Mouse (Mus musculus): ENCODE results near the gene Ppp1r37. TPM values are rescaled to one million over a fixed set of nuclear protein-coding genes. Genes with fewer than 3 reads are reported as not detected.

Gene Ppp1r37
- polyA plus RNA-seq, 1 experiment from 2014 or later, result 5.8 TPM

DNA sequence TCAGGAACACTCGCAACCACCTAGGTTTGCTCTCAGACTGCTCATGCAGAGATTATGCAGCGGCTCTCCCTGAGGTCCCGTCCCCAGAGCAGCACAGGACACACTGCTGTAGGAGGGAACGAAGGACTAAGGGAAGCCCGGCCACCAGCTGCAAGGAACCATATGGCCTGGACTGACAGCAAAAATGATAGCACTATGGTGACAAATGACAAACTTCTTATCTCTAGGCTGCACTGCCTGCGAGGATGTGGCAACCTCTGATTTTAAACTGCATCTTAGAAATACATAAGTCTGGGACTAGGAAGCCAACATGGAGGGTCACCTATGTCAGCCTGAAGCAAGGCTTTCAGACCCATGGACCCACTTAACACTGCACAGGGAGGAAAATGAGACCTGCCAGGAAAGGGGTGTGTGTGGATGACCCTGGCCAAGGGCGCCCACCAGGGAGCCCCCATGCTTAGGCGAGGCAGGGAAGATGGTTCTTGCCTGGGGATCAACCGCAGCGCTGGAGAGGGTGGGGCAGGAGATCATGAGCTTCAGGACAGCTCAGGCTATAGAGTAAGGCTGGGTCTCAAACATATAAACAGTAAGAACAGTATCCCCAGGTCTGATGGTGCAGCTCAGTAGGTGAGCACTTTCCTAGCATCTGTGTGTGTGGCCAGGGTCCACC, 30.3 kb upstream of the Ppp1r37 start:
- H3K9me3 ChIP-seq (ENCODE audit: control insufficient read depth, low read length), result no peaks in the 10 kb centered on the region
- no peak overlapping the region for H3K27ac ChIP-seq (ENCODE audit: low read depth, low read length)
- no peaks in the 10 kb centered on the region for H3K27me3 ChIP-seq (ENCODE audit: control insufficient read depth, insufficient read depth, low read length)
- DNase-seq (ENCODE audit: low spot score), result no peak
- WGBS, result 91% methylated on average over 10 of the region's 10 CpGs
- H3K4me2 ChIP-seq (replicated peaks; ENCODE audit: low read depth, low read length), result no peak overlapping the region
- no peak overlapping the region for H3K4me3 ChIP-seq (ENCODE audit: low read depth, low read length)
- H3K4me1 ChIP-seq (replicated peaks; ENCODE audit: control insufficient read depth, insufficient read depth, low read length), result no peaks in the 10 kb centered on the region
- peaks cover 20% of the 10 kb centered on the region; the same call in 1 of the 2 replicates for H3K36me3 ChIP-seq (ENCODE audit: control insufficient read depth, insufficient read depth, low read length)
- ATAC-seq (ENCODE audit: low FRiP score), result no peak
- no peak overlapping the region for H3K9ac ChIP-seq (ENCODE audit: low read depth, low read length)

DNA sequence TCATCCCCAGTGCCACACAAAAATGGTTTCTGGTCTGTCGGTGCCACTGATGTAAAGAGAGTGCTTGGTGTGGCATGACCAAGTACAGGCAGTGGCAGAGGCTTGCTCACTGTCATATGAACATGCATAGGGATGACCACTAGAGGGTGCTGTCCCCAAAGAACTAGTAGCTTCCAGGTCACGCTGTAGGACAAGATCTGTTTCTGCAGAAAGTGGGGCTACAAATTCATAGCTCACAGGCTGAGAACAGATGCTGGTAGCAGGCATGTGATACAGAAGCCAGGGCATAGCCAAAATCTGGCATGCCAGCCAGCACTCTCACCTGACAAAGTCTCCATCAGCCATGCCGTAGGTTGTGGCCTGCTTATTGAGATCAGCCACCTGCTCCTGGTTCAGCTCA, 27.0 kb upstream of the Ppp1r37 start:
- peaks cover 35% of the 10 kb centered on the region for H3K36me3 ChIP-seq (ENCODE audit: control insufficient read depth, insufficient read depth, low read length)
- no peak overlapping the region for H3K9ac ChIP-seq (ENCODE audit: low read depth, low read length)
- no peaks in the 10 kb centered on the region for H3K27me3 ChIP-seq (ENCODE audit: control insufficient read depth, insufficient read depth, low read length)
- 66% methylated on average over 3 of the region's 3 CpGs for WGBS
- no peak overlapping the region for H3K4me3 ChIP-seq (ENCODE audit: low read depth, low read length)
- no peaks in the 10 kb centered on the region for H3K9me3 ChIP-seq (ENCODE audit: control insufficient read depth, low read length)
- no peak overlapping the region for H3K4me2 ChIP-seq (replicated peaks; ENCODE audit: low read depth, low read length)
- H3K4me1 ChIP-seq (replicated peaks; ENCODE audit: control insufficient read depth, insufficient read depth, low read length), result no peaks in the 10 kb centered on the region
- ATAC-seq (ENCODE audit: low FRiP score), result peak; percentile 34; the same call in 1 of the 2 replicates
- peak; percentile 81 for DNase-seq (ENCODE audit: low spot score)
- H3K27ac ChIP-seq (ENCODE audit: low read depth, low read length), result no peak overlapping the region

GRCm38 (mm10) chr7:19589207-19589606, 26.3 kb upstream of the Ppp1r37 start:
- H3K4me1 ChIP-seq (replicated peaks; ENCODE audit: control insufficient read depth, insufficient read depth, low read length), result no peaks in the 10 kb centered on the region
- ATAC-seq (ENCODE audit: low FRiP score), result peak; percentile 2; the same call in 1 of the 2 replicates
- H3K9ac ChIP-seq (ENCODE audit: low read depth, low read length), result no peak overlapping the region
- H3K4me3 ChIP-seq (ENCODE audit: low read depth, low read length), result no peak overlapping the region
- no peaks in the 10 kb centered on the region for H3K27me3 ChIP-seq (ENCODE audit: control insufficient read depth, insufficient read depth, low read length)
- DNase-seq (ENCODE audit: low spot score), result peak; percentile 68
- H3K4me2 ChIP-seq (replicated peaks; ENCODE audit: low read depth, low read length), result no peak overlapping the region
- WGBS, result 74% methylated on average over 3 of the region's 3 CpGs
- no peak overlapping the region for H3K27ac ChIP-seq (ENCODE audit: low read depth, low read length)
- H3K36me3 ChIP-seq (ENCODE audit: control insufficient read depth, insufficient read depth, low read length), result peaks cover 41% of the 10 kb centered on the region
- H3K9me3 ChIP-seq (ENCODE audit: control insufficient read depth, low read length), result no peaks in the 10 kb centered on the region

- ATAC-seq (ENCODE audit: low FRiP score) (no peak), DNase-seq (ENCODE audit: low spot score) (no peak)
- Histone ChIP-seq H3K4me1 (replicated peaks; ENCODE audit: control insufficient read depth, insufficient read depth, low read length) (no peaks in the 10 kb centered on the region), H3K4me2 (replicated peaks; ENCODE audit: low read depth, low read length) (no peak overlapping the region), H3K9me3 (ENCODE audit: control insufficient read depth, low read length) (no peaks in the 10 kb centered on the region), H3K4me3 (ENCODE audit: low read depth, low read length) (no peak overlapping the region), H3K27me3 (ENCODE audit: control insufficient read depth, insufficient read depth, low read length) (no peaks in the 10 kb centered on the region), H3K9ac (ENCODE audit: low read depth, low read length) (no peak overlapping the region), H3K36me3 (ENCODE audit: control insufficient read depth, insufficient read depth, low read length) (peaks cover 46% of the 10 kb centered on the region), H3K27ac (ENCODE audit: low read depth, low read length) (no peak overlapping the region)
- WGBS, result 67% methylated on average over 46 of the region's 46 CpGs
These were observed 23.4 kb upstream of the Ppp1r37 start for GRCm38 (mm10) chr7:19586269-19586668.

DNA sequence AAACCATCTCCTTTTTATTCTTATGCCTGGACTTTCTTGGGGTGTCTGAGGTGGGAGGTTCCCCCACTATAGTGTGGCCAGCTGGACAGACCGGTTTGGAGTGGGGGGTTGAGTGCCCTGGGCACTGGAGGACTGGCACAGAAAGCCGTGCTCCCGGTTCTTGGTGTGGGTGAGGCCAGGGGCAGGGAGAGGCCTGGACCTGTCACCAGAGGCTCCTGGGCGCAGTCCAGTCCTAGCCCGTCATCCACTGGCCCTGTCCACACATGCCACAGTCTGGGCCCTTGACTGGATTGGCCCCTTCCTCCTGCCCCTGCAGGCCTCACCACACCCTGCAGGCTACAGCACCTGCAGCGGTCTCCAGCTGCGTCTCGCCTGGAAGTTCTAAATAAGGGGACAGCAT, 17.8 kb upstream of the Ppp1r37 start:
- 89% methylated on average over 8 of the region's 8 CpGs for WGBS

DNA sequence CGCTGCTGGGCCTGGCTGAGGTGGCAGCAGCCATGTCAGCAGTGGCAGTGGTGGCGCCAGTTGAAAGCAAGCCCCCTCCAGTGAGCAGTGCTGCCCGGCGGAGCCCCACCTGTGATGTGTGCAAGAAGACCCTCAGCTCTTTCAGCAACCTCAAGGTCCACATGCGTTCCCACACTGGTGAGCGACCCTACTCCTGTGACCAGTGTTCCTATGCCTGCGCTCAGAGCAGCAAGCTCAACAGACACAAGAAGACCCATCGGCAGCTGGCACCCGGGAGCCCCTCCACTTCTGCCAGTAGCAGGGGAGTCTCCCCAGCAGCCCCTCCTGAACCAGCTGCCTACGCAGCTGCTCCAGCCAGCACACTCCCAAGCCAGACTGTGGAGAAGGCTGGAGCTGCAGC, 16.9 kb upstream of the Ppp1r37 start:
- peak overlapping the region; percentile 10; the same call in 1 of the 2 replicates for H3K27ac ChIP-seq (ENCODE audit: low read depth, low read length)
- ATAC-seq (ENCODE audit: low FRiP score) (no peak), DNase-seq (ENCODE audit: low spot score) (no peak)
- H3K36me3 ChIP-seq (ENCODE audit: control insufficient read depth, insufficient read depth, low read length), result peaks cover 19% of the 10 kb centered on the region
- WGBS, result 84% methylated on average over 10 of the region's 10 CpGs
- no peak overlapping the region for H3K4me3 ChIP-seq (ENCODE audit: low read depth, low read length)
- peaks cover 40% of the 10 kb centered on the region for H3K27me3 ChIP-seq (ENCODE audit: control insufficient read depth, insufficient read depth, low read length)
- no peaks in the 10 kb centered on the region for H3K9me3 ChIP-seq (ENCODE audit: control insufficient read depth, low read length)
- no peak overlapping the region for H3K9ac ChIP-seq (ENCODE audit: low read depth, low read length)
- H3K4me1 ChIP-seq (replicated peaks; ENCODE audit: control insufficient read depth, insufficient read depth, low read length), result peaks cover 10% of the 10 kb centered on the region; the same call in 1 of the 2 replicates
- no peak overlapping the region for H3K4me2 ChIP-seq (replicated peaks; ENCODE audit: low read depth, low read length)

More for the DNA sequence above, 17.8 kb upstream of the Ppp1r37 start:
- no peak overlapping the region for H3K4me2 ChIP-seq (replicated peaks; ENCODE audit: low read depth, low read length)
- no peak overlapping the region for H3K27ac ChIP-seq (ENCODE audit: low read depth, low read length)
- no peaks in the 10 kb centered on the region for H3K9me3 ChIP-seq (ENCODE audit: control insufficient read depth, low read length)
- ATAC-seq (ENCODE audit: low FRiP score) (no peak), DNase-seq (ENCODE audit: low spot score) (no peak)
- peaks cover 20% of the 10 kb centered on the region for H3K36me3 ChIP-seq (ENCODE audit: control insufficient read depth, insufficient read depth, low read length)
- H3K4me3 ChIP-seq (ENCODE audit: low read depth, low read length), result no peak overlapping the region
- H3K9ac ChIP-seq (ENCODE audit: low read depth, low read length), result no peak overlapping the region
- H3K4me1 ChIP-seq (replicated peaks; ENCODE audit: control insufficient read depth, insufficient read depth, low read length), result peaks cover 10% of the 10 kb centered on the region; the same call in 1 of the 2 replicates
- H3K27me3 ChIP-seq (ENCODE audit: control insufficient read depth, insufficient read depth, low read length), result peaks cover 37% of the 10 kb centered on the region

GRCm38 (mm10) chr7:19578436-19578835, 15.6 kb upstream of the Ppp1r37 start:
- WGBS, result 58% methylated on average over 4 of the region's 4 CpGs
- Histone ChIP-seq H3K9ac (ENCODE audit: low read depth, low read length) (no peak overlapping the region), H3K36me3 (ENCODE audit: control insufficient read depth, insufficient read depth, low read length) (peaks cover 7% of the 10 kb centered on the region), H3K27ac (ENCODE audit: low read depth, low read length) (no peak overlapping the region), H3K4me3 (ENCODE audit: low read depth, low read length) (no peak overlapping the region), H3K27me3 (ENCODE audit: control insufficient read depth, insufficient read depth, low read length) (peaks cover 40% of the 10 kb centered on the region), H3K4me2 (replicated peaks; ENCODE audit: low read depth, low read length) (no peak overlapping the region), H3K9me3 (ENCODE audit: control insufficient read depth, low read length) (no peaks in the 10 kb centered on the region), H3K4me1 (replicated peaks; ENCODE audit: control insufficient read depth, insufficient read depth, low read length) (peaks cover 10% of the 10 kb centered on the region; the same call in 1 of the 2 replicates)
- DNase-seq (ENCODE audit: low spot score) (no peak), ATAC-seq (ENCODE audit: low FRiP score) (no peak)

DNA sequence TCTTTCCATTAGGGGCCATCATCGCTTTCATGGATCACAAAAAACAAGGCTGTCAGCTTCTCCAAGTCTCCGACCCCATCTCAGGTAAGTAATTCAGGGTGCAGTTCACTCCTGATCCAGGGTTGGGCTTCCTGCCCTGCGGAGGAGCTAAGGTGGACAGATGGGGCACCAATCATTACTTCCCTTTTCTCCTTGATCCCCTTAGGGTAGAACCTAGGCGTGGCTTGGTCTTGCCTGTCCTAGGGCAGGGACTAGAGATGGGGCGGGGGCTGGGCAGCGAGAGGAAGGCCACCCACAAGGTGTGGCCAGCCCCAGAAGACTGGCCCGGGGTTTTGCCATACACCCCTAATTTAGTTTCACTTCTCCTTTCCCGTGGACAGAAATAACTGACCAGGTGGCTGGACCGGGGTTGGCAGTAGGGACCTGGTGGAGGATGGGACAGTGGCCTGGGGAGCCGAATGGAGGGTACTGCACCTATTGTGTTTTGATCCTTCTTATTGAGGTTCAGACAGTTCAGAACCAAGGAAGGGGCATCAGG, 15.1 kb upstream of the Ppp1r37 start:
- Histone ChIP-seq H3K4me1 (replicated peaks; ENCODE audit: control insufficient read depth, insufficient read depth, low read length) (peaks cover 10% of the 10 kb centered on the region; the same call in 1 of the 2 replicates), H3K4me3 (ENCODE audit: low read depth, low read length) (peak overlapping the region; percentile 12; the same call in 1 of the 2 replicates), H3K27me3 (ENCODE audit: control insufficient read depth, insufficient read depth, low read length) (peaks cover 40% of the 10 kb centered on the region), H3K27ac (ENCODE audit: low read depth, low read length) (no peak overlapping the region), H3K9me3 (ENCODE audit: control insufficient read depth, low read length) (no peaks in the 10 kb centered on the region), H3K36me3 (ENCODE audit: control insufficient read depth, insufficient read depth, low read length) (peaks cover 7% of the 10 kb centered on the region; the same call in 1 of the 2 replicates), H3K9ac (ENCODE audit: low read depth, low read length) (no peak overlapping the region), H3K4me2 (replicated peaks; ENCODE audit: low read depth, low read length) (peak overlapping the region; percentile 44)
- no peak for ATAC-seq (ENCODE audit: low FRiP score)
- DNase-seq (ENCODE audit: low spot score), result peak; percentile 32
- WGBS, result 22% methylated on average over 10 of the region's 10 CpGs
